Mouse (Mus musculus) liver, postnatal 0 days (tissue): ENCODE data around the gene Kcnj6. TPM values are rescaled to one million over a fixed set of nuclear protein-coding genes. Genes with fewer than 3 reads are reported as not detected.

Experiments used
- ATAC-seq: fragments of 200-750 bp; cut with Nextera tagmentation; 2 replicates; pipeline ENCODE4 v1.8.0; 2017; ENCODE audit warnings: mild to moderate bottlenecking, moderate library complexity
- DNase-seq: peaks from one replicate; pipeline ENCODE4 v3.0.0-alpha.2; 2016
- H3K27ac ChIP-seq: fragments of 300-500 bp; sonication (generic); 2 replicates; pipeline ENCODE4 v1.5.1; 2014; ENCODE audit warnings: antibody characterized with exemption, moderate library complexity, mild to moderate bottlenecking, low read depth
- H3K27me3 ChIP-seq: fragments of 300-500 bp; sonication (generic); 2 replicates; pipeline ENCODE4 v1.6.1; 2014; ENCODE audit warnings: low read length, control low read depth, mixed read lengths; ENCODE audit not compliant: insufficient read depth
- H3K36me3 ChIP-seq: fragments of 300-500 bp; sonication (generic); replicated peaks from 2 replicates; pipeline ENCODE4 v1.6.1; 2014; ENCODE audit warnings: mild to moderate bottlenecking, control low read depth, low read length, moderate library complexity, mixed read lengths; ENCODE audit not compliant: insufficient read depth
- H3K4me1 ChIP-seq: fragments of 300-500 bp; sonication (generic); 2 replicates; pipeline ENCODE4 v1.6.1; 2014; ENCODE audit warnings: antibody characterized with exemption, mild to moderate bottlenecking, control low read depth; ENCODE audit not compliant: insufficient read depth
- H3K4me2 ChIP-seq: fragments of 300-500 bp; sonication (generic); 2 replicates; pipeline ENCODE4 v1.6.1; 2014; ENCODE audit warnings: low read depth, mild to moderate bottlenecking, low read length, moderate library complexity, mixed read lengths
- H3K4me3 ChIP-seq: fragments of 300-500 bp; sonication (generic); 2 replicates; pipeline ENCODE4 v1.5.1; 2014; ENCODE audit warnings: low read depth, low read length
- H3K9ac ChIP-seq: fragments of 300-500 bp; sonication (generic); replicated peaks from 2 replicates; pipeline ENCODE4 v1.6.1; 2014; ENCODE audit warnings: mild to moderate bottlenecking, moderate library complexity
- H3K9me3 ChIP-seq: fragments of 300-500 bp; sonication (generic); 2 replicates; pipeline ENCODE4 v1.6.1; 2016; ENCODE audit warnings: mild to moderate bottlenecking, control low read depth, low read length, mixed read lengths
- CTCF ChIP-seq: sonication (generic); IDR thresholded peaks from 2 replicates; pipeline ENCODE4 v1.5.1; 2016; ENCODE audit warnings: antibody characterized with exemption, low read depth
- EP300 ChIP-seq: IDR thresholded peaks from 2 replicates; pipeline ENCODE4 v1.6.1; 2016; ENCODE audit warnings: antibody characterized with exemption, low read depth, mild to moderate bottlenecking
- WGBS: fragments of 180-500 bp; shearing (Covaris S2); extraction: QIAGEN DNeasy Blood & Tissue Kit; methylation state at CpG from one replicate; pipeline ENCODE4 v1.1.7; 2014; ENCODE audit not compliant: insufficient replicate concordance; 5-methylcytosine and 5-hydroxymethylcytosine counted together
- polyA plus RNA-seq: library from polyadenylated mRNA; unstranded; fragments of >200 nt; fragmentation: Nextera tagmentation; extraction: Ambion mirVana; gene quantifications from 2 replicates; pipeline ENCODE4 v1.2.1, GENCODE M21; 2015

Gene Kcnj6
- polyA plus RNA-seq, 1 experiment from 2014 or later, result not detected

- no peak overlapping the region for H3K4me3 ChIP-seq
- H3K27ac ChIP-seq, result no peak overlapping the region
- H3K4me2 ChIP-seq, result no peak overlapping the region
- H3K9ac ChIP-seq, result no peak overlapping the region
- TF ChIP-seq CTCF (no peak), EP300 (no peak)
- DNase-seq (peak; percentile 26), ATAC-seq (no peak)
- peaks cover 26% of the 10 kb centered on the region for H3K27me3 ChIP-seq
- no peaks in the 10 kb centered on the region for H3K4me1 ChIP-seq
- H3K9me3 ChIP-seq, result no peaks in the 10 kb centered on the region
- 14% methylated on average over 13 of the region's 13 CpGs for WGBS
- H3K36me3 ChIP-seq, result no peaks in the 10 kb centered on the region
Measured at GRCm38 (mm10) chr16:94995542-94996131, 1.9 kb downstream of the Kcnj6 start.

GRCm38 (mm10) chr16:94994924-94995323, 2.6 kb downstream of the Kcnj6 start:
- TF ChIP-seq EP300, result no peak
- TF ChIP-seq CTCF, result no peak
- Histone ChIP-seq H3K27ac (no peak overlapping the region), H3K4me2 (no peak overlapping the region), H3K9ac (no peak overlapping the region), H3K36me3 (no peaks in the 10 kb centered on the region), H3K4me3 (no peak overlapping the region), H3K9me3 (no peaks in the 10 kb centered on the region), H3K27me3 (peaks cover 26% of the 10 kb centered on the region), H3K4me1 (no peaks in the 10 kb centered on the region)
- no peak for ATAC-seq
- DNase-seq, result no peak
- WGBS, result 45% methylated on average over 4 of the region's 4 CpGs

GRCm38 (mm10) chr16:94994148-94994547, 3.4 kb downstream of the Kcnj6 start:
- Histone ChIP-seq H3K4me1 (no peaks in the 10 kb centered on the region), H3K9me3 (no peaks in the 10 kb centered on the region), H3K36me3 (no peaks in the 10 kb centered on the region), H3K9ac (no peak overlapping the region), H3K4me3 (no peak overlapping the region), H3K27me3 (peaks cover 26% of the 10 kb centered on the region), H3K27ac (no peak overlapping the region), H3K4me2 (no peak overlapping the region)
- 68% methylated on average over 3 of the region's 3 CpGs for WGBS
- TF ChIP-seq EP300 (no peak), CTCF (no peak)
- ATAC-seq (no peak), DNase-seq (no peak)

- ATAC-seq, result no peak
Measured at GRCm38 (mm10) chr16:94990114-94990513, 7.4 kb downstream of the Kcnj6 start.

GRCm38 (mm10) chr16:94986731-94987130, 10.8 kb downstream of the Kcnj6 start:
- no peaks in the 10 kb centered on the region for H3K9me3 ChIP-seq
- H3K27me3 ChIP-seq, result no peaks in the 10 kb centered on the region
- ATAC-seq (no peak), DNase-seq (no peak)
- WGBS, result 76% methylated on average over 9 of the region's 9 CpGs
- H3K4me2 ChIP-seq, result no peak overlapping the region
- no peaks in the 10 kb centered on the region for H3K36me3 ChIP-seq
- H3K4me1 ChIP-seq, result no peaks in the 10 kb centered on the region
- no peak overlapping the region for H3K9ac ChIP-seq
- TF ChIP-seq EP300, result no peak
- no peak for TF ChIP-seq CTCF
- H3K27ac ChIP-seq, result no peak overlapping the region
- H3K4me3 ChIP-seq, result no peak overlapping the region

More at GRCm38 (mm10) chr16:94990114-94990513, 7.4 kb downstream of the Kcnj6 start:
- no peaks in the 10 kb centered on the region for H3K4me1 ChIP-seq
- DNase-seq, result no peak
- H3K27me3 ChIP-seq, result no peaks in the 10 kb centered on the region
- 57% methylated on average over 2 of the region's 2 CpGs for WGBS
- no peak overlapping the region for H3K4me2 ChIP-seq
- H3K9me3 ChIP-seq, result no peaks in the 10 kb centered on the region
- TF ChIP-seq CTCF (no peak), EP300 (no peak)
- H3K27ac ChIP-seq, result no peak overlapping the region
- no peaks in the 10 kb centered on the region for H3K36me3 ChIP-seq
- no peak overlapping the region for H3K9ac ChIP-seq
- no peak overlapping the region for H3K4me3 ChIP-seq

- no peak overlapping the region for H3K4me3 ChIP-seq
- no peaks in the 10 kb centered on the region for H3K9me3 ChIP-seq
- WGBS, result 89% methylated on average over 3 of the region's 3 CpGs
- no peaks in the 10 kb centered on the region for H3K4me1 ChIP-seq
- no peak overlapping the region for H3K9ac ChIP-seq
- no peak overlapping the region for H3K27ac ChIP-seq
- DNase-seq (no peak), ATAC-seq (no peak)
- no peaks in the 10 kb centered on the region for H3K27me3 ChIP-seq
- no peaks in the 10 kb centered on the region for H3K36me3 ChIP-seq
- H3K4me2 ChIP-seq, result no peak overlapping the region
- TF ChIP-seq EP300 (no peak), CTCF (no peak)
Measured at GRCm38 (mm10) chr16:94984263-94984662, 13.2 kb downstream of the Kcnj6 start.
